In the genomic region with DNA sequence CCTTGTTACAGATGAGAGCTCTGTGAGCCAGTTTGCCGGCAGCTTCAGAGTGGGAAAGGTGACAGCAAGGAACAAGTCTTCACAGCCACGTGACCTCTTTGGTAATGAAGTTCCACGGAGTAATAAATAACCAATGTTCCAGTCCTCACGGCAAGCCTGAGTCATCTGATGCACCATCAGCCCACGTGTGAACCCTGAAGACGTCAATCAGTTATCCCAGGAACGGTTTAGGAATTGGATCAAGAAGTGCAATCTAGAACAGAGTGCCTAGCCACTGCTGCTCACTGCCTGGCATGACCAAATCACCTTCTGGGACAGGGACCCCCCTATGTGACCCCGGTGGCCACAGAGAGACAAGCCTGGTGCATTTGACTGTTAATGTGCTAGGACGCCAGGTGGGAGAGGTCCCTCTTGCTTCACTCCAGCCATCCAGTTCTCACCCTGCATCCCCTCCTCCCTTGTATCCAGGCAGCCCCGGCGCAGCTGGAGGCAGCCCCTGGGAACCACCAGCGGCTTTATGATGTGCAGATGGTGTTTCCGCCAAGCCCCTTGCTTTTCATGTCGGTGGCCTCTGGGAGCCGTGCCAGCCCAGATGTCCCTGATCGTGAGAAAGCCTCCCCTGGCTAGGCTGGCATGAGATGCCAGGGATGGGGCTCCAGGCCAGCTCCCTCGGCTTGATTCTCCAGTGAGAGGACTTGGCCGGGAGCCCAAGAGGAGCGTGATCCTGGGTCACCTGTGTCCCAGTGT, we compare ENCODE assay signal across 7 mouse cellular contexts. TPM values are rescaled to one million over a fixed set of nuclear protein-coding genes. Genes with fewer than 3 reads are reported as not detected.
DNase-seq lines count a peak whose midpoint lies in the region; ATAC-seq and TF ChIP-seq lines count a peak whose summit lies in the region.

No protein-coding gene starts in this region.

- 69% methylated on average over 19 of the region's 19 CpGs for WGBS in liver, embryonic 11.5 days
- 48% methylated on average over 19 of the region's 19 CpGs for WGBS in stomach, postnatal 0 days

- H3K4me1 ChIP-seq in liver, embryonic 11.5 days (replicated peaks; ENCODE audit: control insufficient read depth, insufficient read depth, low read length), result no peaks in the 10 kb centered on the region
- no peaks in the 10 kb centered on the region for H3K4me1 ChIP-seq in stomach, postnatal 0 days (replicated peaks; ENCODE audit: control insufficient read depth, insufficient read depth)

- no peak for TF ChIP-seq CTCF in stomach, postnatal 0 days (IDR thresholded peaks at IDR 0.05; ENCODE audit: low read depth)

- H3K4me3 ChIP-seq in liver, embryonic 11.5 days (ENCODE audit: low read depth, low read length), result no peak overlapping the region
- H3K4me3 ChIP-seq in stomach, postnatal 0 days (ENCODE audit: low read depth, low read length), result no peak overlapping the region

- ATAC-seq in liver, embryonic 11.5 days (replicated peaks; ENCODE audit: low FRiP score), result no peak
- no peak for ATAC-seq in stomach, postnatal 0 days (ENCODE audit: low FRiP score, low TSS enrichment)

- H3K9ac ChIP-seq in liver, embryonic 11.5 days (ENCODE audit: low read depth, low read length), result no peak overlapping the region
- H3K9ac ChIP-seq in stomach, postnatal 0 days (ENCODE audit: low read length), result no peak overlapping the region

- no peak overlapping the region for H3K4me2 ChIP-seq in liver, embryonic 11.5 days
- no peak overlapping the region for H3K4me2 ChIP-seq in stomach, postnatal 0 days (replicated peaks; ENCODE audit: low read depth)

- no peak overlapping the region for H3K27ac ChIP-seq in liver, embryonic 11.5 days (ENCODE audit: low read depth, low read length)
- H3K27ac ChIP-seq in stomach, postnatal 0 days (replicated peaks), result no peak overlapping the region

- peaks cover 6% of the 10 kb centered on the region; the same call in 1 of the 2 replicates for H3K27me3 ChIP-seq in liver, embryonic 11.5 days (replicated peaks; ENCODE audit: control insufficient read depth, insufficient read depth, low read length)
- no peaks in the 10 kb centered on the region for H3K27me3 ChIP-seq in stomach, postnatal 0 days (ENCODE audit: control insufficient read depth, insufficient read depth, low read length)

- H3K9me3 ChIP-seq in liver, embryonic 11.5 days (ENCODE audit: control insufficient read depth, low read length), result no peaks in the 10 kb centered on the region
- no peaks in the 10 kb centered on the region for H3K9me3 ChIP-seq in stomach, postnatal 0 days (ENCODE audit: control insufficient read depth, low read length)

- DNase-seq in liver, result peak; percentile 9
- DNase-seq in liver, embryonic 11.5 days (ENCODE audit: low spot score), result no peak
- peak; percentile 28 for DNase-seq in cerebellum, adult 11 months
- peak; percentile 36 for DNase-seq in forelimb bud, embryonic 11.5 days (ENCODE audit: low read depth, low spot score)
- DNase-seq in layer of hippocampus, adult 9-11 months, result peak; percentile 21
- DNase-seq in ovary, postnatal 14 days (ENCODE audit: low spot score), result peak; percentile 25
- no peak for DNase-seq in stomach, postnatal 0 days (ENCODE audit: low spot score)

- no peak for TF ChIP-seq EP300 in stomach, postnatal 0 days (optimal IDR thresholded peaks at IDR 0.05)

- no peaks in the 10 kb centered on the region for H3K36me3 ChIP-seq in liver, embryonic 11.5 days (ENCODE audit: control insufficient read depth, insufficient read depth, low read length)
- no peaks in the 10 kb centered on the region for H3K36me3 ChIP-seq in stomach, postnatal 0 days (ENCODE audit: control insufficient read depth, insufficient read depth, low read length)

RNA-seq across cellular contexts. Expression of a gene that starts 15.0 kb away (rescaled TPM):
- polyA plus RNA-seq in liver, embryonic 11.5 days (2014; fragmentation: Nextera tagmentation; extraction: Ambion mirVana), result 77.7 and 82.7 TPM in 2 replicates
- 39.7 and 42.5 TPM in 2 replicates for polyA plus RNA-seq in stomach, postnatal 0 days (2015; fragmentation: Nextera tagmentation; extraction: Ambion mirVana)

Comparison
In these comparisons a context has a peak if more than half of its experiments do, and no peak if none do; other contexts are left out.
1. DNase-seq: peak in liver (single experiment), cerebellum, adult 11 months (single experiment), forelimb bud, embryonic 11.5 days (single experiment), layer of hippocampus, adult 9-11 months (single experiment) and ovary, postnatal 14 days (single experiment); none in liver, embryonic 11.5 days (single experiment) and stomach, postnatal 0 days (single experiment).